Mouse (Mus musculus): ENCODE data around the gene Knl1.
"Not testable (repeated sequence)": the region's sequence is repeated elsewhere in the genome, so short reads cannot be mapped to it uniquely, and the experiment has no call there.

The Knl1 gene

DNA sequence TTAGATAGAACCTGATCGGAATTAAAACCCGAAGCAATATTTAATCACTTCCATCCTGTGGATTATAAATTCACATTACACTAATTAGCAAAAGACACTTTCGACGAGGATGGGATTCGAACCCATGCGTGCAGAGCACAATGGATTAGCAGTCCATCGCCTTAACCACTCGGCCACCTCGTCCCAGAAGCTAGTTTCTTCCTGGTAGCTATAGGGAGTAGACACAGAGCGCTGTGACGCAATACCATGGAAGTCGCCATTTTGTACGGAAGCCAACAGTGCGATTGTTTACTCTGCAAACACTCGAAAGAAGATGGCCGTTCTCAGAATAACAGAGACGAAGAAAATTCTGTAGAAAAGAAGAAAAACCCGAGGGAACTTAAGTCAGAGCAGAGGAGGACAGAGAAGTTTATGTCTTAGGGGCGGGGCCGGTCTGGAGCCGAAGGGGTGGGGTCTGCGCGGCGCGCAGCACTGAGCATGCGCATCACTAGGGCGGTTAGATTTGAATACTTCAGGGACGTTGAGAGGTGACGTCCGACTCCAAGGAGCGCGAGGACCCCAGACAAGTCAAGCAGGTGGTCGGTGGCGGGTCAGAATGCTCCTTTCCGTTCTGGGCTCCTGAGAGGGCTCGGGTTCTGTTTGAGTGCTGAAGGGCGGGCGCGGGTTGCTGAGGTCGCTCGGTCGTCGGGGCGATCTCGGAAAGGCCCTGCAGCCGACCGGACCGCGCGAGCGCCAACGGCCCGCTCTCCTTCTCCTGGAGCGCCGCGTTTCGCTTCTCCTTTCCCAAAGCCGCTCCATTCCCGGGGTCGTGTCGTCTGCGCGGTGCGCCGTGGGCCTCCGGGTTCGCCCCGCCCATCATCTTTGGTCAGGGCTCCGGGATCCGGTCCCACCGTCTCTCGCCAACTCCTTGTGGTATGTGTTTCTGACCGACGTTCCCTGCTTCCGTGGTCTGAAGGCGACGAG is at the start of gene Knl1:
Gene Knl1 (plus strand): TSS at position 471 of the 963 bp plus-strand sequence.
- DNase-seq (ENCODE audit: low spot score in 2 of 2) = peak; percentile 85 to 99

DNA sequence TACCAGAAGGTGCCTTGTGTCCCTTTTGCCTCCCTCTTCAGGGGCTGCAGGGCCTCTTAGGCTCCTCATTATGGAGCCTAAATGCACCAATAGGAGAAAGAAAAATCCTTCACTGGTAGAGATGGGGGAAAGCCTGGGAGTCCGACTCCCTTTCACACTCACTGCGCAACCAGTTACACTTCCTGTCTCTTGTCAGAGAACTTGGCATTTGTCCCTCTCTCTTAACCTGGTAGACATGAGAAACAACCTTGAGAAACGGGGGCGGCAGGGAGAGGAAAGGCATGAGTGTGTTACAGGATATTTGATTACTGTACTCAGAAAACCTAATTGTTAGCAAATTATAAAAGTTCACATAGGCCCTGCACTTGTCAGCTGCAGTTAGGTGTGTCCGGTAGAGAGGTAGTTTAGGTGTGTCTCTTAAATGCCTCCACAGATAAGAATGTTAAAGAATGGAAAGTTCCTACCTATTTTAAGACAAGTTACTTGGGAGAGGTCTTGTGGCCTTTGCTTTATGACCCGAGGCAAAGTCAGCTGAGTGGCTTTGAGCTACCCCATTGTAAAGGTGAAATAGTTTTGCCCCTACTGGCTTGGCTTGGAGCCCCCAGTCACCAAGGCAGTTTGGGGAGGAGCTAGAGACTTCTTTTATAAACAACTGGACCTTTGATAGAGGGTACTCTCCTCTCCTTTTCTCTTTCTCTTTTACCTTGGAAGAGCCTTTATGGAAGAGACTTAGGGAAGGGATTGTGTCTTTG is 48.6 kb upstream of the Knl1 start:
- DNase-seq (ENCODE audit: low spot score in 2 of 2) = no peak

DNA sequence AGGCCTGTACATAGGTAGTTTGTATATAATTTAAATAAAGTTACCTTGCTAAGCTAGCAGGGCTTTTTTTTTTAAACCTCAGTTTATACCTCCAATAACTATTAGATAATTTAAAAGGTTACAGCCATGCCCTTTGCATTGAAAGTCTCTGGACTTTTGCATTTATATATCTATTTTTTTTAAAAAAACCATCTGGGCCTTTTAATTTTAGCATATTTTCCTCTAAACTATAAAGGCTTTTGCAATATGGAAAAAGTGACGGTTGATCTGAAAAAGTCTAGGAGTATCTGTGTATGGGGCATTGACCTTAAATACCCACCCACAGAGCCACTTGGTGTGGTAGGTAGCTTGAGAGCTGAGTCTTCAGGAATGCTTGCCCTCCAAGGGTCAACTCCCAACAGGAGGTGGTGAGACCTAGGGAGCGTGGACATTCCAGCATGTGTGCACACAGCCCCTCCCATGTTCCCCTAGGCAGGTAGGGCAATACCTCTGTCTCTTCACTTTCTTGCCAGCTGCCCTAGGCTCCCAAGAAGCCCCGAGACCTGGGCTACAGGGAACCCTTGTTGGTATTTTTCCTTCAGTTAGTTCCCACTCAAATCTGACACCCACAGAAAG is 47.8 kb upstream of the Knl1 start:
- DNase-seq (ENCODE audit: low spot score in 2 of 2) = no peak

- no peak for DNase-seq (ENCODE audit: low spot score in 2 of 2)
Observed at GRCm38 (mm10) chr2:119006886-119007285, 40.0 kb upstream of the Knl1 start.

GRCm38 (mm10) chr2:119009376-119009775 is 37.5 kb upstream of the Knl1 start:
- DNase-seq (ENCODE audit: low spot score in 2 of 2) = no peak

DNA sequence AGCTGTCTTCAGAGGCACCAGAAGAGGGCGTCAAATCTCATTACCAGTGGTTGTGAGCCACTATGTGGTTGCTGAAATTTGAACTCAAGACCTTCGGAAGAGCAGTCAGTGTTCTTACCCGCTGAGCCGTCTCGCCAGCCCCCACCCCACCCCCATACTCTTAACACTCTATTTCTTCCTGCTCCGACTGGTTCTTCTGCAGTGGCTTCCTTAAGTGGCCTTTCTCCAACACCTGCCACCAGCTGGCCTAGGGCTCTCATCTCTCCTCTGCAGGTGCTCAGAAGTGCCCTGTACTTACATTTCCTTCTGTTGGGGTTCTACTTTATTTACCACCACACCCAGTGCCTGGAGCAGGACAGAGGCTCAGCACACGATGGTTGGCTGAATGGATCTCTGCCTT is 31.9 kb upstream of the Knl1 start:
- no peak for DNase-seq (ENCODE audit: low spot score in 2 of 2)

- no peak for DNase-seq (ENCODE audit: low spot score in 2 of 2)
Observed at GRCm38 (mm10) chr2:119015604-119016180, 31.2 kb upstream of the Knl1 start.

GRCm38 (mm10) chr2:119016312-119016711 is 30.6 kb upstream of the Knl1 start:
- DNase-seq (ENCODE audit: low spot score in 2 of 2) = not testable (repeated sequence)

DNA sequence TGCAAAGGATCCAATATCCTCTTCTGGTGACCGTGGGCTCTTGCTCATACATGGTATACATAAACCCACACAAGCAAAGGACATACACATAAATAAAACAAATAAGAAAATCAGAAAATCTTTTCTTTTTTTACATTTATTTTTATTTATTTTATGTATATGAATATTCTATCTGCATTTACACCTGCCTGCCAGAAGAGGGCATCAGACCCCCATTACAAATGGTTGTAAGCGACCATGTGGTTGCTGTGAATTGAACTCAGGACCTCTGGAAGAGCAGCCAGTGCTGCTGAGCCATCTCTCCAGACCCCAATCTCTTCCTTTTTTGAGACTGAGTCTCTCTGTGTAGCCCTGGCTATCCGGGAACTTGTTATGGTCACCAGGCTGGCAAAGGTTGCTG is 29.3 kb upstream of the Knl1 start:
- DNase-seq (ENCODE audit: low spot score in 2 of 2) = no peak

DNA sequence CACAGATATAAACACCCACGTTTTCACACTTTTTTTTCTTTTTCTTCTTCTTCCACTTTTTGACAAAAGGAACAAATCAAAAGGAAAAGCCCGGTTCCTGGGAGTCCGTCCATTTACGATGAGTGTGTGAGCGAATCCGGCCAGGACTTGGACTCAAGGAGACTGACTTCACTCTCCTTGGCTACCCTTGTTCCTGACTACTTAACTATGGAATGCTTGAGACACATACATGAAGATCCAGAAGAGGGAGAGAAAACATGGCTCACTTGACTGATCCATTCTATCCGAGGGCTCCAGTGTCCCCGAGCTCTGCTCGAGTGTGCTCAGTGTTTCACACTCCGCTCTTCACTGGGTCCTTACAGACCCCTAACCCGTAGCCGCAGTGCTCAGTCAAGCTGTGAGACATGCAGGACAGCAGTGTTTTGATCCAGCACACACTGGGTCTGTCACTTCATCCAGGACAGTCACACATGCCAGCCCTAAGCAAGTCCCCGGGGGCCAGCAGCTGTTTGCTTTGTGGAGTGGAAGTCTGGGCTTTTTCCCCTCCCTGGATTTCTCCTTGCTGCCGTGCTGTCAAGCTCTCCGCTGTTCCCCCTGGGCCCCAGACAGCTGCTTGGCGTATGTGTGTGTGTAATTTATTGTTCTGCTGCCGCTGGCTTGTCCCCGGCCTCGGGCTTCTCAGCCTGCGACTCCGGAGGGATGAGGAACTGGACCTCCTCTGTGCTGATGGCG is 28.4 kb upstream of the Knl1 start:
- no peak for DNase-seq (ENCODE audit: low spot score in 2 of 2)

- DNase-seq (ENCODE audit: low spot score in 2 of 2) = no peak
Observed at GRCm38 (mm10) chr2:119019131-119019530, 27.8 kb upstream of the Knl1 start.

GRCm38 (mm10) chr2:119019538-119019937 is 27.4 kb upstream of the Knl1 start:
- DNase-seq (ENCODE audit: low spot score in 2 of 2) = no peak

- no peak for DNase-seq (ENCODE audit: low spot score in 2 of 2)
Observed at GRCm38 (mm10) chr2:119023154-119023660, 23.7 kb upstream of the Knl1 start.

DNA sequence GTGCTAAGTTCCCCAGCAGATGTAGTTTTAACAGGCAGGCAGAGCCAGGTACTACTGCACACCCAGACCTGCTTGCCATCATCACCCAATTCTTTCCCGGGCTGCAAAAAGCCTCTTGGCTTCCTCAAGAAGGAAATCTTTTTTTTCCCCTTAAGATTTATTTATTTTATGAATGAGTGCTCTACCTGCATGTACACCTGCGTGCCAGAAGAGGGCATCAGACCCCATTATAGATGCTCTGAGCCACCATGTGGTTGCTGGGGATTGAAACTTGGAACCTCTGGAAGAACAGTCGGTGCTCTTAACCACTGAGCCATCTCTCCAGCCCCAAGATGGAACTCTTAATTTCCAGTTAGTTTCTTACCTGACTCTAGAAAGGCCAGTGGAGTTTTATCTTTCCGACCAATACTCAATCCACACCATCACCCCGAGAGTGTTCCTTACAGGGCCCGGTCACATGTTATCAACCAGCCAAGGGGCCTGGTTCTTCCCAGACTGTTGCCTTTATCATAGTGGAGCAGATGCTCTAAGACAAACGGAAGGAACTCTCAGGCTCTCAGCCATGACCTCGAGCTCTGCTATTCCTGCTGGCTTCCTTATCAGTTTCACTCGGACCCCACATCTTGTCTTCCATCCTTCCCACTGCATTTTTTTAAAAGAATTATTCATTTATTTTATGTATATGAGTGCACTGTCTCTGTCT is 22.2 kb upstream of the Knl1 start:
- DNase-seq (ENCODE audit: low spot score in 2 of 2) = no peak

DNA sequence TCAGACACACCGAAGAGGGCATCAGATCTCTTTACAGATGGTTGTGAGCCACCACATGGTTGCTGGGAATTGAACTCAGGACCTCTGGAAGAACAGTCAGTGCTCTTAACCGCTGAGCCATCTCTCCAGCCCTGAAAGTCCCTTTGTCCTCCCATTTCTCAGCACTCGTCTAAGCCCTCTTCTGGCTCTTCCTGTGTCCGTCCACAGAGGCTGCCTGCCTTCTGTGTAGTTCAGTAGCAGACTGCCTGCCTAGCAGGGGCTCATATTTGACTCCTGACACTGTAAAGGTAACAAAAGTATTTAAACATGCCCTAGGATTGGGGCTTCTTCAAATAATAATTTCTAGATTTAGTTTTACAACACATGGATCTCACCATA is 21.7 kb upstream of the Knl1 start:
- DNase-seq (ENCODE audit: low spot score in 2 of 2) = no peak

DNA sequence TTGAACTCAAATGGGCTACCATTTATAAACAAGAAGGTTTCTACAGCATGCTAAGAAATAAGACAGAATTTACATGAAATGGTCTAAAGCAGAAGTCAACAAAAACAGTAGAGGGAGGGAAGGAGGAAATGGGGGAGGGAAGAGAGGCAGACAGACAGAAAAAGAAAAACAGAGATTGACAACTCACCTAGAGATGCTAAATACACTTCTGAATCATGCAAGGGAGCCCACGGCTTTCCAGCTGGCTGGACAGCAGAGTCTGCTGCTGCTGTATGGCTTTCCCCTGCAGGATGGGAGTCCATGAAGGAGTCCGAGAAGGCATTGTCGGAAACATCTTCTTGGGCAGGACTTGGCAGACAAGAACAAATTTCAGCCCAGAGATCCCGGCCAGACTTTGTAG is 20.0 kb upstream of the Knl1 start:
- no peak for DNase-seq (ENCODE audit: low spot score in 2 of 2)

DNA sequence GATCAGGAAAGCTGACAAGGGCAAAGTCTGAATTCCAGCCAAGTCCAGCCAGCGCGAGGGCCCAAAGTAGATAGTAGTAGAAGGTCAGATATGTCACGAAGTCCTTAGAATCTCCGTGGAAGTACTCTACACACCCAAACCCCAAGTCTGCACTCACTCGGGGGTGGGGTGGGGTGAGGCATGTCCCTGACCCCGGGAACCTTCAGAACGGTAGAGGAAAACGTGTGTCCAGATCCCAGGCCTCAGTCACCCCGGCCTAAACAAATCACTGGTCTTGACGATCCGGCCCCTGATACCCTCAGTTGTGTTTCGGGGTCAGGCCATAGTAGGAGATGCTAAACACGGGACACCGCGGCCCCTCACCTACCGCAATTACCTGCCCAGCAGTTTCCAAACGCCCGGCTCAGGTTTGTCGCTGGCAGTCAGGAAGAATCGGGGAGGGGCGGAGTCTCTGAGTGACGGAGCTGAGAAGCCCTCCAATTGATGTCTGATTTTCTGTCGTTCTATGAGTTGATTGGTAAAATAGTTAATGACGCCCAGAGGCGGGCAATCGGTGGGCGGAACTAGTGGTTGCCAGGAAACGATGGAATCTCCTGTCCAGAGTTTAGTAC is 17.9 kb upstream of the Knl1 start, which contains the start of gene Ccdc32:
Gene Ccdc32 (minus strand): TSS at position 453 of the 611 bp plus-strand sequence.
- DNase-seq (ENCODE audit: low spot score in 2 of 2) = peak; percentile 92 to 98

DNA sequence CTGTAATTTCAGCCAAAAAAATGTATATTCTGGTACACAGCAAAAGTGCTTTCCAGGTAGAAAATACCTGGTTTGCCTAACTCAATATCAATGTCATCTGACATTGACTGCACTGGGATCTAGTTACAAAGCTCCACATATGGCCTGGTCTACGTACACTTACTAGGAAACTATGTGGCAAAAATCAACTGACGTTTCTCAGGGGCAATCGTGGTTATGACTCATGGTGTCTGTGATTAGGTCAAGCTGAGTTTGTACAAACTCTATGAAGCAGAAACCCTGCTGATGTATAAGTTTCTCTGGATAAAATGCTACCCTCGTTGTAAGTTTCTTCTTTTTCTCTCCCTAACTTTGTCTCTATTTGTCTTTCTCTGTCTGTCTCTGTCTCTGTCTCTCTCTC is 14.7 kb upstream of the Knl1 start:
- no peak for DNase-seq (ENCODE audit: low spot score in 2 of 2)

DNA sequence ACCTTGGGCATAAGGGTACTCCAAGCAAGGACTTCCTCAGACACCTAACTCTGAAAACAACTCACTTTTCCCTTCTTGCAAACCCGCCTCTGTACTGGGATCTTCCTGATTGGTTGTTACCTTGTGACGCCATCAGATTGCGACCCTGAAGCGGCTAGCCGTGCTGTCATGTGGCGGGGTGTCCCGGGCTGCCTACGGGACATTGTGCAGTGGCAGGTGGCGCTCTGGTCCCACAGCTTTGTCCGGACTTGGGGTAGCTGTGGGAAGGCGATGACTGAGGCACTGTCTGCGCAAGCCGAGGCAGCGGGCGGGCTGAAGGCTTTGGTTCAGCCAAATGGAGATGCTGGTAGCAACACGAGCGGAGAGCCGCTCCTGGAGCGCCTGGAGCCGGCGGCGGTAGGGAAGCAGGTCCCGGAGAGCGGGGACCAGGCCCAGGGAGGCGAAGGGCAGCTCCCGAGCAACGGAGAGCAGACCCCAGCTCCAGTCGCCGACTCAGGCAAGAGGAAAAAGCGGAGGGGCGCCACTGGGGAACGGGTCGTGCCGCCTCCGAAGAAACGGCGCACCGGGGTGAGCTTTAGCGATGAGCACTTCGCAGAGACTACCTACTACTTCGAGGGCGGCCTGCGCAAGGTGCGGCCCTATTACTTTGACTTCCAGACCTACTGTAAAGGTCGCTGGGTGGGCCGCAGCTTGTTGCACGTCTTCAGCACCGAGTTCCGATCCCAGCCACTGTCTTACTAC is 12.1 kb upstream of the Knl1 start, which contains the start of gene Rpusd2:
Gene Rpusd2 (plus strand): TSS at position 135 of the 741 bp plus-strand sequence.
- peak; percentile 67 to 94 for DNase-seq (ENCODE audit: low spot score in 2 of 2)
